ENCODE assay signal across 20 mouse cellular contexts in genomic region chr5:67822619-67823018, GRCm38 (mm10). TPM values are rescaled to one million over a fixed set of nuclear protein-coding genes. Genes with fewer than 3 reads are reported as not detected.
DNase-seq lines count a peak whose midpoint lies in the region; ATAC-seq and TF ChIP-seq lines count a peak whose summit lies in the region.
"Had no signal": no experiment of that assay in that cellular context is flagged by ENCODE, and none has a peak within 500 bp of the region (broad histone marks: within the 10 kb centered on the region; RNA-seq: fewer than 3 reads in every experiment).

No protein-coding gene starts in this region.

- H3K4me3 ChIP-seq in heart, embryonic 10.5 days, result no peak overlapping the region
- no peak overlapping the region for H3K4me3 ChIP-seq in spleen, adult 2 months (ENCODE audit: extremely low read depth, insufficient read depth, insufficient read length)
- H3K4me3 ChIP-seq in liver, embryonic 14.5 days (ENCODE audit: insufficient read depth in 1 of 2, low read depth in 2 of 2, low read length in 2 of 2), result no peak overlapping the region
- H3K4me3 ChIP-seq in midbrain, embryonic 16.5 days (ENCODE audit: low read depth, low read length), result no peak overlapping the region
- H3K4me3 ChIP-seq: forebrain, embryonic 13.5 days; heart, embryonic 13.5 days; hindbrain, embryonic 12.5 days; midbrain, embryonic 13.5 days; stomach, embryonic 15.5 days had no signal

- H3K9me3 ChIP-seq in heart, embryonic 10.5 days, result no peaks in the 10 kb centered on the region
- H3K9me3 ChIP-seq in liver, embryonic 14.5 days (ENCODE audit: control insufficient read depth, low read length), result no peaks in the 10 kb centered on the region
- H3K9me3 ChIP-seq in midbrain, embryonic 16.5 days (replicated peaks; ENCODE audit: control insufficient read depth, low read length, poor library complexity, severe bottlenecking), result no peaks in the 10 kb centered on the region
- H3K9me3 ChIP-seq: forebrain, embryonic 13.5 days; heart, embryonic 13.5 days; hindbrain, embryonic 12.5 days; midbrain, embryonic 13.5 days; stomach, embryonic 15.5 days had no signal

- no peaks in the 10 kb centered on the region for H3K27me3 ChIP-seq in heart, embryonic 10.5 days (ENCODE audit: insufficient read depth, poor library complexity, severe bottlenecking)
- no peaks in the 10 kb centered on the region for H3K27me3 ChIP-seq in spleen, adult 2 months (ENCODE audit: control insufficient read depth, insufficient read depth, low read length)
- H3K27me3 ChIP-seq in liver, embryonic 14.5 days (ENCODE audit: control insufficient read depth, insufficient read depth, low read length), result no peaks in the 10 kb centered on the region
- H3K27me3 ChIP-seq in midbrain, embryonic 16.5 days (ENCODE audit: control insufficient read depth, insufficient read depth, low read depth, low read length), result no peaks in the 10 kb centered on the region
- H3K27me3 ChIP-seq: forebrain, embryonic 13.5 days; heart, embryonic 13.5 days; hindbrain, embryonic 12.5 days; midbrain, embryonic 13.5 days; Patski; stomach, embryonic 15.5 days had no signal

- H3K36me3 ChIP-seq in heart, embryonic 10.5 days, result no peaks in the 10 kb centered on the region
- H3K36me3 ChIP-seq in spleen, adult 2 months (ENCODE audit: control insufficient read depth, insufficient read depth, low read length), result no peaks in the 10 kb centered on the region
- no peaks in the 10 kb centered on the region for H3K36me3 ChIP-seq in liver, embryonic 14.5 days (replicated peaks; ENCODE audit: control insufficient read depth, insufficient read depth, low read depth)
- H3K36me3 ChIP-seq in midbrain, embryonic 16.5 days (ENCODE audit: control insufficient read depth, insufficient read depth, low read length), result no peaks in the 10 kb centered on the region
- H3K36me3 ChIP-seq: heart, embryonic 13.5 days; hindbrain, embryonic 12.5 days; midbrain, embryonic 13.5 days; stomach, embryonic 15.5 days had no signal

- peaks cover 9% of the 10 kb centered on the region; the same call in 1 of the 2 replicates for H3K4me1 ChIP-seq in heart, embryonic 10.5 days
- H3K4me1 ChIP-seq in spleen, adult 2 months (ENCODE audit: control insufficient read depth, insufficient read depth, insufficient read length), result peaks cover 19% of the 10 kb centered on the region
- H3K4me1 ChIP-seq in liver, embryonic 14.5 days (replicated peaks; ENCODE audit: control insufficient read depth in 2 of 2, insufficient read depth in 2 of 2, low read length in 1 of 2), result peaks cover 31 to 42% of the 10 kb centered on the region in 2 experiments
- H3K4me1 ChIP-seq in midbrain, embryonic 16.5 days (ENCODE audit: control insufficient read depth, insufficient read depth, low read length), result no peaks in the 10 kb centered on the region; the same call in 1 of the 2 replicates
- H3K4me1 ChIP-seq: hindbrain, embryonic 12.5 days; midbrain, embryonic 13.5 days; stomach, embryonic 15.5 days had no signal

- peak overlapping the region; percentile 5; the same call in 1 of the 2 replicates for H3K9ac ChIP-seq in liver, embryonic 14.5 days (replicated peaks)
- H3K9ac ChIP-seq in midbrain, embryonic 16.5 days (ENCODE audit: low read depth, low read length), result no peak overlapping the region
- H3K9ac ChIP-seq: forebrain, embryonic 13.5 days; heart, embryonic 13.5 days; hindbrain, embryonic 12.5 days; midbrain, embryonic 13.5 days; stomach, embryonic 15.5 days had no signal

- peak overlapping the region; percentile 36; the same call in 1 of the 2 replicates for H3K27ac ChIP-seq in heart, embryonic 10.5 days
- peak overlapping the region; percentile 72 for H3K27ac ChIP-seq in spleen, adult 2 months (ENCODE audit: insufficient read depth, low read length)
- peak overlapping the region; percentile 18 for H3K27ac ChIP-seq in liver, embryonic 14.5 days
- H3K27ac ChIP-seq in midbrain, embryonic 16.5 days (ENCODE audit: low read length), result no peak overlapping the region
- H3K27ac ChIP-seq: forebrain, embryonic 13.5 days; heart, embryonic 13.5 days; hindbrain, embryonic 12.5 days; kidney, postnatal 0 days; midbrain, embryonic 13.5 days; stomach, embryonic 15.5 days had no signal

- ATAC-seq in liver, embryonic 14.5 days (ENCODE audit: insufficient read depth), result peak; percentile 24; the same call in 1 of the 2 replicates
- no peak for ATAC-seq in midbrain, embryonic 16.5 days
- ATAC-seq: activated CD4-positive, CD25-positive, alpha-beta regulatory T cell, adult 4 months; forebrain, embryonic 13.5 days; midbrain, embryonic 13.5 days; Patski had no signal

- WGBS in heart, embryonic 10.5 days, result 24% methylated on average over 6 of the region's 6 CpGs
- WGBS in spleen, adult 2 months, result 74% methylated on average over 6 of the region's 6 CpGs
- WGBS in liver, embryonic 14.5 days (ENCODE audit: insufficient replicate concordance), result 19% methylated on average over 6 of the region's 6 CpGs
- 52% methylated on average over 6 of the region's 6 CpGs for WGBS in midbrain, embryonic 16.5 days

- peak overlapping the region; percentile 54 for H3K4me2 ChIP-seq in liver, embryonic 14.5 days (ENCODE audit: low read depth)
- no peak overlapping the region for H3K4me2 ChIP-seq in midbrain, embryonic 16.5 days (ENCODE audit: low read length)
- H3K4me2 ChIP-seq: forebrain, embryonic 13.5 days; heart, embryonic 13.5 days; hindbrain, embryonic 12.5 days; midbrain, embryonic 13.5 days; stomach, embryonic 15.5 days had no signal

- TF ChIP-seq CTCF in spleen, adult 2 months (IDR thresholded peaks at IDR 0.05; ENCODE audit: extremely low read depth, insufficient read depth, insufficient read length, insufficient replicate concordance), result no peak
- no peak for TF ChIP-seq CTCF in liver, embryonic 14.5 days (IDR thresholded peaks at IDR 0.05; ENCODE audit: low read depth)

- TF ChIP-seq POLR2A in spleen, adult 2 months (IDR thresholded peaks at IDR 0.05; ENCODE audit: low read depth, low read length), result no peak

- peak; percentile 5; the same call in 1 of the 2 replicates for TF ChIP-seq EP300 in liver, embryonic 14.5 days (IDR thresholded peaks at IDR 0.05; ENCODE audit: low read depth)

- no peak for DNase-seq in heart, embryonic 10.5 days (ENCODE audit: low spot score)
- DNase-seq in heart, adult 11 months, result no peak
- DNase-seq in spleen, adult 2 months (ENCODE audit: low read depth in 1 of 2, low spot score in 2 of 2), result no peak
- no peak for DNase-seq in spleen, postnatal 36 days (ENCODE audit: low spot score in 2 of 2)
- DNase-seq in liver, embryonic 14.5 days (ENCODE audit: low read depth in 3 of 3, low spot score in 3 of 3), result no peak
- DNase-seq in adrenal gland, adult 2 months, result no peak
- DNase-seq: adrenal gland, postnatal 25 days; cerebellum, postnatal 14 days; gastrocnemius, postnatal 36 days; retina, postnatal 1 day; thymus, adult 2 months had no signal

RNA-seq across cellular contexts. Expression of gene Atp8a1, which starts 24.6 kb away (rescaled TPM):
- polyA plus RNA-seq in heart, embryonic 10.5 days (2016; fragmentation: Nextera tagmentation; extraction: Ambion mirVana), result 16.2 and 19.9 TPM in 2 replicates
- polyA plus RNA-seq in spleen, adult 2 months (2012; rRNA removed), result 24.6 and 38.1 TPM in 2 replicates
- 17.5 and 21.0 TPM in 2 replicates for polyA plus RNA-seq in liver, embryonic 14.5 days (2012; rRNA removed)
- polyA plus RNA-seq in liver, embryonic 14.5 days (2014; fragmentation: Nextera tagmentation; extraction: Ambion mirVana), result 42.5 and 43.6 TPM in 2 replicates
- polyA plus RNA-seq in midbrain, embryonic 16.5 days (2015; fragmentation: Nextera tagmentation; extraction: Ambion mirVana), result 51.9 and 53.6 TPM in 2 replicates
- total RNA-seq in adrenal gland, adult 2 months (2021), result 10 to 100 TPM; 17.0 to 23.5 TPM
- 77.8 and 92.0 TPM in 2 replicates for polyA plus RNA-seq in adrenal gland, adult 2 months (2012; rRNA removed)
